Mouse (Mus musculus) heart, embryonic 15.5 days (tissue): ENCODE measurements around the gene Mest. TPM values are rescaled to one million over a fixed set of nuclear protein-coding genes. Genes with fewer than 3 reads are reported as not detected.
A peak's percentile ranks its signal among the peaks of the same experiment; 100 is the strongest.

Source experiments
- ATAC-seq: fragments of 200-750 bp; cut with Nextera tagmentation; replicated peaks from 2 replicates; pipeline ENCODE4 v1.8.0; 2017; ENCODE audit warnings: low read depth, moderate TSS enrichment; ENCODE audit not compliant: insufficient number of reproducible peaks, insufficient read depth, low FRiP score
- H3K27ac ChIP-seq: fragments of 300-500 bp; sonication (generic); 2 replicates; pipeline ENCODE4 v1.5.1; 2015; ENCODE audit warnings: mild to moderate bottlenecking, inconsistent platforms
- H3K27me3 ChIP-seq: fragments of 300-500 bp; sonication (generic); 2 replicates; pipeline ENCODE4 v1.6.1; 2015; ENCODE audit warnings: inconsistent platforms
- H3K36me3 ChIP-seq: fragments of 300-500 bp; sonication (generic); 2 replicates; pipeline ENCODE4 v1.6.1; 2015; ENCODE audit warnings: mild to moderate bottlenecking, inconsistent platforms
- H3K4me1 ChIP-seq: fragments of 300-500 bp; sonication (generic); replicated peaks from 2 replicates; pipeline ENCODE4 v1.6.1; 2015; ENCODE audit warnings: inconsistent platforms
- H3K4me2 ChIP-seq: fragments of 300-500 bp; sonication (generic); 2 replicates; pipeline ENCODE4 v1.6.1; 2015; ENCODE audit warnings: inconsistent platforms, mild to moderate bottlenecking, moderate library complexity
- H3K4me3 ChIP-seq: fragments of 300-500 bp; sonication (generic); 2 replicates; pipeline ENCODE4 v1.5.1; 2015; ENCODE audit warnings: mild to moderate bottlenecking, inconsistent platforms
- H3K9ac ChIP-seq: fragments of 300-500 bp; sonication (generic); 2 replicates; pipeline ENCODE4 v1.6.1; 2015; ENCODE audit warnings: mild to moderate bottlenecking, inconsistent platforms
- H3K9me3 ChIP-seq: fragments of 300-500 bp; sonication (generic); replicated peaks from 2 replicates; pipeline ENCODE4 v1.6.1; 2016; ENCODE audit warnings: inconsistent platforms
- WGBS: fragments of 180-500 bp; shearing (Covaris S2); methylation state at CpG from one replicate; pipeline ENCODE4 v1.1.7; 2015; ENCODE audit warnings: mixed read lengths; 5-methylcytosine and 5-hydroxymethylcytosine counted together
- microRNA counts: library from miRNA; unstranded; fragments of <30 nt; microRNA quantifications from one replicate; lab custom pipeline; 2016
- microRNA-seq: library from miRNA; unstranded; fragments of <30 nt; microRNA quantifications from one replicate; pipeline ENCODE4, GENCODE M21; 2016
- polyA plus RNA-seq: library from polyadenylated mRNA; unstranded; fragments of >200 nt; fragmentation: Nextera tagmentation; extraction: Ambion mirVana; gene quantifications from 2 replicates; pipeline ENCODE4 v1.2.1, GENCODE M21; 2015

The Mest gene
- polyA plus RNA-seq, 1 experiment from 2014 or later = 1,527 TPM

- Histone ChIP-seq H3K36me3 (peaks cover 54% of the 10 kb centered on the region), H3K27ac (no peak overlapping the region), H3K4me2 (no peak overlapping the region), H3K4me1 (0 out of 2 replicates have a peak, but pooled peaks cover 11% of the 10 kb centered on the region), H3K9ac (no peak overlapping the region), H3K27me3 (no peaks in the 10 kb centered on the region), H3K9me3 (no peaks in the 10 kb centered on the region), H3K4me3 (no peak overlapping the region)
- 77% methylated on average over 7 of the region's 7 CpGs for WGBS
- ATAC-seq = no peak
Observed at GRCm38 (mm10) chr6:30747631-30748357, 24.4 kb downstream of the Mest start.

DNA sequence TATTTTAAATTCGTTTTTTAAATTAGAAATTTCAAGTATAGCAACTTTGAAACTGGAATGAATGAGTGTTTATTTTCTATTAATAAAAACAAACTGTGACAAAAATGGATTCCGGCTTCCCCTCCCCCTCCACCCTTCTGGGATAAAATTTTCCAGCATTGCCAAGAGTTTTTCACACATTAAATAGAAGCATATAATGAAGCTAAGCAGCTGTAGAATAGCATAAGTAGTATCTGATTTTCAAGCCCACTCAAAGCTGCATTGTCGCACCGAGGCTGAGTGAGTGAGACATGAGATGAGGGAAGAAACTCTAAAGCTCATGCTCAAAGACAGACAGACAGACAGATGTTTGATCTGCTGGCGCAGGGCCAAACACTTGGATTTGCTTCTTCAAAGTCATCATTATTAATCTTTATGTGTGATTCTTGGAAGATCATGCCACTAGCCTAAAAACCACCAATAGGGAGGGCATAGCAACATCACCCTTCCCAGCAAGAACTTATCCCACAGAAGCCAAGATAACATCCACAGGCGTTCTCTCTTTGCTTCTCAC is 25.1 kb downstream of the Mest start:
- H3K27me3 ChIP-seq = no peaks in the 10 kb centered on the region
- peaks cover 48% of the 10 kb centered on the region for H3K36me3 ChIP-seq
- 63% methylated on average over 6 of the region's 6 CpGs for WGBS
- no peak overlapping the region for H3K4me2 ChIP-seq
- H3K9ac ChIP-seq = no peak overlapping the region
- no peak overlapping the region for H3K4me3 ChIP-seq
- 0 out of 2 replicates have a peak, but pooled peaks cover 11% of the 10 kb centered on the region for H3K4me1 ChIP-seq
- no peak for ATAC-seq
- H3K9me3 ChIP-seq = no peaks in the 10 kb centered on the region
- no peak overlapping the region for H3K27ac ChIP-seq

- no peak overlapping the region for H3K4me3 ChIP-seq
- H3K36me3 ChIP-seq = peaks cover 44% of the 10 kb centered on the region
- 31% methylated on average over 2 of the region's 2 CpGs for WGBS
- H3K9ac ChIP-seq = no peak overlapping the region
- no peaks in the 10 kb centered on the region for H3K9me3 ChIP-seq
- H3K27me3 ChIP-seq = no peaks in the 10 kb centered on the region
- peak; percentile 28 for ATAC-seq
- no peak overlapping the region for H3K27ac ChIP-seq
- H3K4me1 ChIP-seq = 0 out of 2 replicates have a peak, but pooled peaks cover 11% of the 10 kb centered on the region
- H3K4me2 ChIP-seq = no peak overlapping the region
Observed at GRCm38 (mm10) chr6:30749042-30749689, 25.8 kb downstream of the Mest start.

- Histone ChIP-seq H3K4me2 (no peak overlapping the region), H3K27ac (no peak overlapping the region), H3K9me3 (no peaks in the 10 kb centered on the region), H3K36me3 (peaks cover 39% of the 10 kb centered on the region), H3K4me3 (no peak overlapping the region), H3K4me1 (0 out of 2 replicates have a peak, but pooled peaks cover 11% of the 10 kb centered on the region), H3K9ac (no peak overlapping the region), H3K27me3 (no peaks in the 10 kb centered on the region)
- 72% methylated on average over 1 of the region's 1 CpGs for WGBS
- ATAC-seq = peak; percentile 50
Observed at GRCm38 (mm10) chr6:30749892-30750291, 26.5 kb downstream of the Mest start.

DNA sequence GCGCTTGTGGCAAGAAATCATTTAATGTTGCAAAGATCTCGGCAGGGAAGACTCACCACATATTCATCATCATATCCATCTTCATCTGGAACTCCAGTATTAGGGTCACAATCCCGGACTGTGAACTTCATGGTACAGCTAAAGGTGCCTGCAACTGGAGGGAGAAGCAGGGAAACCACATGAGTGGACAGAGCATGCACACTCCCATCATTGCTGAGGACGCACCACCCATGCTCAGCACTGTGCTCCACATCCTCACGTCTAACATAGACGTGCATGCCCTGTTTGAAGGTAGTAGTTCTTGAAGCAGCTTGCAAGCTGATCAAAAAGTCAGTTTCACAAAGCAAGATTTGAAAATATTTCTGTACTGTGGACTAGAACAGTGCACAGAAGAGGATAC is 27.1 kb downstream of the Mest start:
- 0 out of 2 replicates have a peak, but pooled peaks cover 7% of the 10 kb centered on the region for H3K4me1 ChIP-seq
- no peak overlapping the region for H3K4me2 ChIP-seq
- 72% methylated on average over 6 of the region's 6 CpGs for WGBS
- ATAC-seq = no peak
- peaks cover 34% of the 10 kb centered on the region for H3K36me3 ChIP-seq
- no peaks in the 10 kb centered on the region for H3K27me3 ChIP-seq
- H3K27ac ChIP-seq = no peak overlapping the region
- H3K4me3 ChIP-seq = no peak overlapping the region
- H3K9ac ChIP-seq = no peak overlapping the region
- H3K9me3 ChIP-seq = no peaks in the 10 kb centered on the region

DNA sequence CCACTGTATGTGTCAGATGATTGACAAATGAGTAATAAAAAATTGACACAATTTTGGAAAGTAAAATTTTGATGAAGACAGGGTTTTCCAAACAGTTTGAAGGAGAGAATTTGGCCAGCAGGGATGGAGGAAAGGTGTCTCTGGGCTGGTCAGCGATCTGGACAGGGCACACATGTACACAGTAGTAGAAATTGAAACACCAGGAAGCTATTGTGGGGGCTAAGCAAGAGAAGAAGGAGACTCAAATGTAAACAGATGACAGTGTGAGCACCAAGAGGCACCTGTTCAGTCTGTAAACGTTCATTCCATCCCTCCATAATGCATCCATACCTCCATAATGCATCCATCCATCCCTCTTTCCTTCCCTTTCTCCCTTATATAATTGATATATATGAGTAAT is 27.9 kb downstream of the Mest start:
- H3K27ac ChIP-seq = no peak overlapping the region
- no peak overlapping the region for H3K4me2 ChIP-seq
- H3K4me3 ChIP-seq = no peak overlapping the region
- 68% methylated on average over 2 of the region's 2 CpGs for WGBS
- H3K9ac ChIP-seq = no peak overlapping the region
- no peak for ATAC-seq
- peaks cover 28% of the 10 kb centered on the region for H3K36me3 ChIP-seq
- no peaks in the 10 kb centered on the region for H3K27me3 ChIP-seq
- H3K9me3 ChIP-seq = no peaks in the 10 kb centered on the region
- 0 out of 2 replicates have a peak, but pooled peaks cover 5% of the 10 kb centered on the region for H3K4me1 ChIP-seq

MicroRNAs encoded within 50 kb of the gene (microRNA counts, 519-probe panel; counts per million panel counts)
- 3,297 counts per million, percentile 80 among the panel's probes with 10 or more counts for microRNA mmu-miR-335-3p (lab: Ali Mortazavi, UCI)
- 4,713 counts per million, percentile 98 among the panel's probes with 10 or more counts for microRNA mmu-miR-335-5p (lab: Ali Mortazavi, UCI)

Small RNAs within 50 kb of the gene (microRNA-seq; reads per million reads assigned to microRNA genes)
- 117,697 reads per million, percentile 100 among the genes with 10 or more reads in this experiment for gene Mir335

Other genes with a start within 250 kb of the Mest start
- 19.8 and 26.5 TPM in 2 replicates for gene Tmem209, start 213.8 kb upstream of the Mest start, polyA plus RNA-seq
- 0.14 TPM in 1 of 2 replicates, not detected in the other for gene Ssmem1, start 213.7 kb upstream of the Mest start, polyA plus RNA-seq
- gene Cpa2, start 182.0 kb upstream of the Mest start, polyA plus RNA-seq = 2.1 and 3.9 TPM in 2 replicates
- 1.6 and 2.4 TPM in 2 replicates for gene Cpa4, start 155.2 kb upstream of the Mest start, polyA plus RNA-seq
- gene Cpa5, start 112.5 kb upstream of the Mest start, polyA plus RNA-seq = 0.32 and 0.58 TPM in 2 replicates
- 3.2 and 5.0 TPM in 2 replicates for gene Cpa1, start 84.3 kb upstream of the Mest start, polyA plus RNA-seq
- gene Cep41, start 29.8 kb upstream of the Mest start, polyA plus RNA-seq = 9.3 and 10.0 TPM in 2 replicates
- 19.2 and 19.6 TPM in 2 replicates for gene Copg2, start 173.2 kb downstream of the Mest start, polyA plus RNA-seq
- gene Tsga13, start 192.0 kb downstream of the Mest start, polyA plus RNA-seq = 0.21 and 0.30 TPM in 2 replicates
- 1.8 and 2.7 TPM in 2 replicates for gene Klf14, start 235.5 kb downstream of the Mest start, polyA plus RNA-seq